Mouse (Mus musculus) midbrain, embryonic 15.5 days (tissue): ENCODE measurements at regions not wholly inside any gene's neighbourhood (a gene's known extent, or its start where the extent isn't known, plus 50 kb on each side); places are given as distances from the start of the nearest gene placed in this dataset.

Source experiments
- ATAC-seq: fragments of 200-750 bp; cut with Nextera tagmentation; replicated peaks from 2 replicates; pipeline ENCODE4 v1.8.0; 2017; ENCODE audit warnings: moderate TSS enrichment
- H3K27ac ChIP-seq: fragments of 300-500 bp; sonication (generic); 2 replicates; pipeline ENCODE4 v1.5.1; 2015; ENCODE audit warnings: mild to moderate bottlenecking, inconsistent platforms
- H3K27me3 ChIP-seq: fragments of 300-500 bp; sonication (generic); replicated peaks from 2 replicates; pipeline ENCODE4 v1.6.1; 2015; ENCODE audit warnings: inconsistent platforms
- H3K36me3 ChIP-seq: fragments of 300-500 bp; sonication (generic); replicated peaks from 2 replicates; pipeline ENCODE4 v1.6.1; 2015; ENCODE audit warnings: inconsistent platforms
- H3K4me1 ChIP-seq: fragments of 300-500 bp; sonication (generic); 2 replicates; pipeline ENCODE4 v1.6.1; 2015; ENCODE audit warnings: inconsistent platforms
- H3K4me2 ChIP-seq: fragments of 300-500 bp; sonication (generic); 2 replicates; pipeline ENCODE4 v1.6.1; 2015; ENCODE audit warnings: inconsistent platforms, mild to moderate bottlenecking, moderate library complexity
- H3K4me3 ChIP-seq: fragments of 300-500 bp; sonication (generic); 2 replicates; pipeline ENCODE4 v1.5.1; 2015; ENCODE audit warnings: mild to moderate bottlenecking, inconsistent platforms
- H3K9ac ChIP-seq: fragments of 300-500 bp; sonication (generic); 2 replicates; pipeline ENCODE4 v1.6.1; 2015; ENCODE audit warnings: mild to moderate bottlenecking, inconsistent platforms
- H3K9me3 ChIP-seq: fragments of 300-500 bp; sonication (generic); 2 replicates; pipeline ENCODE4 v1.6.1; 2016; ENCODE audit warnings: inconsistent platforms
- WGBS: fragments of 180-500 bp; shearing (Covaris S2); methylation state at CpG from one replicate; pipeline ENCODE4 v1.1.7; 2015; ENCODE audit warnings: mixed read lengths; 5-methylcytosine and 5-hydroxymethylcytosine counted together

DNA sequence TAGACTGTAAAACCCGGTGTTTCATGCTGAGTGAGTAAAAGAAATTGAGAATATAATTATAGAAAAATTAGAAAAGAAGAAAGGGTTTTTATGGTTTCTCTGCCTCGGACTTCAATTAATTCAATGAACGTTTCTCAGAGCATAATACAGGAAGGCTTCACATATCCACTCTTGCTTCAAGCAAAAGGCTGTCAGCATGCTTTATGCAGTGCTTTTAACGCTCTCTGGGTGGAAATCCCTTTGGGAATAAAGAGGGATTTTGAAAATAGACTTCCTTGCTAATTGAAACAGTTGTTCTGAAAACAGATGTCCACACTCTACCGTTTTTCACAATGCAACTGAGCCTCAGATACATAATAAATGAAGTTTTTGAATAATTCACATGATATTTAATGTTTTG, 253.2 kb upstream of the Slitrk6 start:
- Histone ChIP-seq H3K9ac (no peak overlapping the region), H3K9me3 (no peaks in the 10 kb centered on the region), H3K36me3 (no peaks in the 10 kb centered on the region), H3K27me3 (no peaks in the 10 kb centered on the region), H3K4me3 (no peak overlapping the region), H3K4me1 (no peaks in the 10 kb centered on the region), H3K4me2 (no peak overlapping the region), H3K27ac (no peak overlapping the region)
- 0 out of 2 replicates have a peak, but pooled peaks have one; percentile 63 for ATAC-seq
- WGBS, result 27% methylated on average over 5 of the region's 5 CpGs
